Mouse (Mus musculus) MEL (cell line): ENCODE measurements around the gene Slc6a3. TPM values are rescaled to one million over a fixed set of nuclear protein-coding genes. Genes with fewer than 3 reads are reported as not detected.
A peak's percentile ranks its signal among the peaks of the same experiment; 100 is the strongest.

ENCODE experiments used
- DNase-seq: peaks from one replicate; pipeline ENCODE4 v3.0.0; 2011; ENCODE audit warnings: low read depth, low spot score
- H3K27ac ChIP-seq: 2 replicates; pipeline ENCODE4 v1.5.1; 2012; ENCODE audit warnings: low read depth, mild to moderate bottlenecking, control low read depth, low read length, moderate library complexity; ENCODE audit not compliant: control insufficient read depth
- H3K27me3 ChIP-seq, 2 experiments: fragments of 150-350 bp in 1 of 2; sonication (generic) in 1 of 2; 2 replicates each; pipeline ENCODE4 v1.6.1; 2012; ENCODE audit warnings: low read length in 2 of 2, mild to moderate bottlenecking in 2 of 2, improper control_type of control experiment in 1 of 2, moderate library complexity in 1 of 2; ENCODE audit not compliant: insufficient read depth in 2 of 2, control insufficient read depth in 1 of 2
- H3K36me3 ChIP-seq, 2 experiments: 2 replicates each; pipeline ENCODE4 v1.6.1; 2012 to 2014; ENCODE audit warnings: low read length in 2 of 2, improper control_type of control experiment in 1 of 2, inconsistent platforms in 1 of 2, mild to moderate bottlenecking in 1 of 2; ENCODE audit not compliant: insufficient read depth in 2 of 2, control insufficient read depth in 1 of 2
- H3K4me1 ChIP-seq, 2 experiments: fragments of 150-350 bp in 1 of 2; sonication (generic) in 1 of 2; 2 replicates each; pipeline ENCODE4 v1.6.1; 2012; ENCODE audit warnings: low read length in 2 of 2, improper control_type of control experiment in 1 of 2, mild to moderate bottlenecking in 1 of 2; ENCODE audit not compliant: insufficient read depth in 2 of 2, control insufficient read depth in 1 of 2
- H3K4me3 ChIP-seq, 2 experiments: fragments of 150-350 bp in 1 of 2; sonication (generic) in 1 of 2; 2 replicates each; pipeline ENCODE4 v1.5.1; 2012; ENCODE audit warnings: low read depth in 2 of 2, low read length in 2 of 2, mild to moderate bottlenecking in 2 of 2, moderate library complexity in 2 of 2, control low read depth in 1 of 2, improper control_type of control experiment in 1 of 2; ENCODE audit not compliant: control insufficient read depth in 1 of 2, insufficient read depth in 1 of 2
- H3K79me2 ChIP-seq: 2 replicates; pipeline ENCODE4 v1.6.1; 2012; ENCODE audit warnings: mild to moderate bottlenecking, low read length, moderate library complexity; ENCODE audit not compliant: control insufficient read depth, poor library complexity, insufficient read depth
- H3K9ac ChIP-seq: 2 replicates; pipeline ENCODE4 v1.6.1; 2012; ENCODE audit warnings: low read depth, mild to moderate bottlenecking, control low read depth, low read length, moderate library complexity; ENCODE audit not compliant: control insufficient read depth, poor library complexity, severe bottlenecking
- H3K9me3 ChIP-seq: fragments of 150-350 bp; sonication (generic); replicated peaks from 2 replicates; pipeline ENCODE4 v1.6.1; 2012; ENCODE audit warnings: mild to moderate bottlenecking, low read length, improper control_type of control experiment, moderate library complexity; ENCODE audit not compliant: insufficient read depth
- CHD2 ChIP-seq: IDR thresholded peaks from 2 replicates; pipeline ENCODE4 v1.6.1; 2011; ENCODE audit warnings: low read length, improper control_type of control experiment
- CTCF ChIP-seq, 3 experiments: IDR thresholded peaks in 2 of 3; conservative IDR thresholded peaks in 1 of 3; 2 replicates each; pipeline ENCODE4 v1.5.1; 2011 to 2012; ENCODE audit warnings: low read length in 3 of 3, low read depth in 2 of 3, mild to moderate bottlenecking in 2 of 3, improper control_type of control experiment in 1 of 3, inconsistent platforms in 1 of 3, mixed read lengths in 1 of 3, moderate library complexity in 1 of 3; ENCODE audit not compliant: control insufficient read depth in 1 of 3, insufficient read depth in 1 of 3, poor library complexity in 1 of 3, severe bottlenecking in 1 of 3
- GABPA ChIP-seq: IDR thresholded peaks from 2 replicates; pipeline ENCODE4 v1.6.1; 2012; ENCODE audit warnings: low read depth, mild to moderate bottlenecking, inconsistent platforms, low read length, improper control_type of control experiment, moderate library complexity
- HCFC1 ChIP-seq: IDR thresholded peaks from 2 replicates; pipeline ENCODE4 v1.6.1; 2012; ENCODE audit warnings: low read depth, mild to moderate bottlenecking, inconsistent platforms, low read length, improper control_type of control experiment, moderate library complexity
- JUND ChIP-seq: IDR thresholded peaks from 2 replicates; pipeline ENCODE4 v1.6.1; 2011; ENCODE audit warnings: low read depth, mild to moderate bottlenecking, improper control_type of control experiment, low read length
- KAT2A ChIP-seq: conservative IDR thresholded peaks from 2 replicates; pipeline ENCODE4 v1.6.1; 2012; ENCODE audit warnings: low read depth, low read length, improper control_type of control experiment, inconsistent platforms
- MAX ChIP-seq: IDR thresholded peaks from 2 replicates; pipeline ENCODE4 v1.6.1; 2011; ENCODE audit warnings: low read length, improper control_type of control experiment
- MAZ ChIP-seq: IDR thresholded peaks from 2 replicates; pipeline ENCODE4 v1.6.1; 2012; ENCODE audit warnings: low read depth, mild to moderate bottlenecking, inconsistent platforms, low read length, improper control_type of control experiment
- POLR2AphosphoS2 ChIP-seq: IDR thresholded peaks from 2 replicates; pipeline ENCODE4 v1.6.1; 2011; ENCODE audit warnings: low read length, improper control_type of control experiment
- SMC3 ChIP-seq: IDR thresholded peaks from 2 replicates; pipeline ENCODE4 v1.6.1; 2011; ENCODE audit warnings: low read depth, low read length, improper control_type of control experiment
- TAL1 ChIP-seq: IDR thresholded peaks from 2 replicates; pipeline ENCODE4 v1.6.1; 2012; ENCODE audit warnings: mild to moderate bottlenecking, inconsistent platforms, low read length, moderate library complexity, mixed read lengths
- ZMIZ1 ChIP-seq: IDR thresholded peaks from 2 replicates; pipeline ENCODE4 v1.6.1; 2012; ENCODE audit warnings: low read depth, mild to moderate bottlenecking, inconsistent platforms, low read length, improper control_type of control experiment, moderate library complexity
- polyA plus RNA-seq, 2 experiments: library from polyadenylated mRNA; stranded (reverse) in 1 of 2; unstranded in 1 of 2; fragments of >175 nt in 1 of 2; fragments of >200 nt in 1 of 2; gene quantifications; 2 replicates each; pipeline versions ENCODE4 v1.2.1 to v1.2.4; 2012; ENCODE audit warnings: low replicate concordance in 2 of 2, low read depth in 1 of 2; ENCODE audit not compliant: insufficient read length in 2 of 2, insufficient read depth in 1 of 2, missing spikeins in 1 of 2
- total RNA-seq: library from RNA; depleted of rRNA; stranded (reverse); fragments of 300-350 nt; gene quantifications from 2 replicates; pipeline ENCODE4 v1.2.3, GENCODE M21; 2012

Slc6a3 gene
- total and polyA plus RNA-seq, 3 experiments = 0.08 to 0.10 TPM; not detected in 1

GRCm38 (mm10) chr13:73591488-73591887 is 54.9 kb downstream of the Slc6a3 start:
- no peaks in the 10 kb centered on the region for H3K79me2 ChIP-seq
- H3K27ac ChIP-seq = no peak overlapping the region
- TF ChIP-seq KAT2A = no peak
- peak; percentile 17; the same call in 1 of the 2 replicates for TF ChIP-seq TAL1
- DNase-seq = peak; percentile 17
- peaks cover 0 to 3% of the 10 kb centered on the region in 2 experiments; a peak in 2 of 4 replicates for H3K4me1 ChIP-seq
- no peaks in the 10 kb centered on the region for H3K36me3 ChIP-seq
- H3K4me3 ChIP-seq = no peak overlapping the region
- no peak overlapping the region for H3K9ac ChIP-seq
- H3K9me3 ChIP-seq = no peaks in the 10 kb centered on the region
- H3K27me3 ChIP-seq = no peaks in the 10 kb centered on the region; a peak in 1 of 4 replicates

GRCm38 (mm10) chr13:73592546-73592945 is 56.0 kb downstream of the Slc6a3 start:
- TF ChIP-seq GABPA (no peak), POLR2AphosphoS2 (no peak), ZMIZ1 (no peak), JUND (no peak), CHD2 (no peak), MAX (no peak), CTCF (IDR thresholded peaks at IDR 0.05 in 2 of 3, conservative IDR thresholded peaks at IDR 0.05 in 1 of 3; ENCODE audit: control insufficient read depth in 1 of 3, insufficient read depth in 1 of 3, low read depth in 2 of 3, low read length in 3 of 3, poor library complexity in 1 of 3, severe bottlenecking in 1 of 3) (no peak), SMC3 (no peak)
- H3K79me2 ChIP-seq = no peaks in the 10 kb centered on the region
- H3K27ac ChIP-seq = no peak overlapping the region
- H3K36me3 ChIP-seq = no peaks in the 10 kb centered on the region
- no peaks in the 10 kb centered on the region for H3K9me3 ChIP-seq
- no peak for DNase-seq
- H3K4me3 ChIP-seq = no peak overlapping the region
- no peak overlapping the region for H3K9ac ChIP-seq
- H3K27me3 ChIP-seq = no peaks in the 10 kb centered on the region; a peak in 1 of 4 replicates
- H3K4me1 ChIP-seq = peaks cover 0 to 3% of the 10 kb centered on the region in 2 experiments; a peak in 2 of 4 replicates

GRCm38 (mm10) chr13:73596276-73596675 is 59.7 kb downstream of the Slc6a3 start:
- H3K4me3 ChIP-seq = 0 out of 4 replicates have a peak overlapping the region, but pooled peaks of 1 of the 2 experiments have one; percentile 15
- H3K27me3 ChIP-seq = no peaks in the 10 kb centered on the region
- H3K36me3 ChIP-seq = peaks cover 0 to 2% of the 10 kb centered on the region in 2 experiments; a peak in 2 of 4 replicates
- peak; percentile 55 for DNase-seq
- no peak overlapping the region for H3K27ac ChIP-seq
- no peaks in the 10 kb centered on the region for H3K79me2 ChIP-seq
- H3K4me1 ChIP-seq = peaks cover 0 to 10% of the 10 kb centered on the region in 2 experiments; a peak in 3 of 4 replicates
- no peaks in the 10 kb centered on the region for H3K9me3 ChIP-seq
- no peak overlapping the region for H3K9ac ChIP-seq
- TF ChIP-seq HCFC1 = no peak
- no peak for TF ChIP-seq KAT2A
- no peak for TF ChIP-seq MAZ
